ENCODE assay signal across 23 mouse cellular contexts in genomic region chr2:152259739-152260138, GRCm38 (mm10). TPM values are rescaled to one million over a fixed set of nuclear protein-coding genes. Genes with fewer than 3 reads are reported as not detected.
DNase-seq lines count a peak whose midpoint lies in the region; ATAC-seq and TF ChIP-seq lines count a peak whose summit lies in the region.
"Had no signal": no experiment of that assay in that cellular context is flagged by ENCODE, and none has a peak within 500 bp of the region (broad histone marks: within the 10 kb centered on the region; RNA-seq: fewer than 3 reads in every experiment).

No protein-coding gene starts in this region.

- WGBS in liver, postnatal 0 days (ENCODE audit: insufficient replicate concordance): 52% methylated on average over 1 of the region's 1 CpGs

- H3K36me3 ChIP-seq in liver, postnatal 0 days (replicated peaks; ENCODE audit: insufficient read depth, low read length): peaks cover 66% of the 10 kb centered on the region
- peaks cover 75% of the 10 kb centered on the region for H3K36me3 ChIP-seq in ES-Bruce4 (ENCODE audit: control insufficient read depth, insufficient read depth, low read length, poor library complexity, severe bottlenecking)

- TF ChIP-seq CTCF in liver, postnatal 0 days (IDR thresholded peaks at IDR 0.05; ENCODE audit: low read depth): no peak
- no peak for TF ChIP-seq CTCF in ES-Bruce4 (IDR thresholded peaks at IDR 0.05; ENCODE audit: low read depth, low read length)

- H3K4me3 ChIP-seq in liver, postnatal 0 days (ENCODE audit: low read depth, low read length): no peak overlapping the region
- no peak overlapping the region for H3K4me3 ChIP-seq in ES-Bruce4 (ENCODE audit: low read depth, low read length)

- no peaks in the 10 kb centered on the region for H3K4me1 ChIP-seq in liver, postnatal 0 days (ENCODE audit: insufficient read depth)
- H3K4me1 ChIP-seq in ES-Bruce4 (ENCODE audit: control insufficient read depth, insufficient read depth, low read length): no peaks in the 10 kb centered on the region

- H3K27ac ChIP-seq in liver, postnatal 0 days (ENCODE audit: low read depth): peak overlapping the region; percentile 48
- peak overlapping the region; percentile 49; the same call in 1 of the 2 replicates for H3K27ac ChIP-seq in ES-Bruce4 (ENCODE audit: insufficient read depth, low read length)

- H3K4me2 ChIP-seq in liver, postnatal 0 days (ENCODE audit: low read depth, low read length): no peak overlapping the region

- H3K9ac ChIP-seq in liver, postnatal 0 days (replicated peaks): no peak overlapping the region
- H3K9ac ChIP-seq in ES-Bruce4 (ENCODE audit: low read depth, poor library complexity, severe bottlenecking): no peak overlapping the region

- ATAC-seq in liver, postnatal 0 days: peak; percentile 89
- ATAC-seq: activated CD4-positive, CD25-positive, alpha-beta regulatory T cell, adult 4 months; CD4-positive, CD25-positive, alpha-beta regulatory T cell, adult 4 months; Patski had no signal

- no peak for TF ChIP-seq POLR2A in ES-Bruce4 (IDR thresholded peaks at IDR 0.05; ENCODE audit: insufficient read depth, low read length)

- H3K27me3 ChIP-seq in liver, postnatal 0 days (ENCODE audit: insufficient read depth, low read length): no peaks in the 10 kb centered on the region
- H3K27me3 ChIP-seq in ES-Bruce4 (ENCODE audit: control insufficient read depth, insufficient read depth, low read length, poor library complexity, severe bottlenecking): no peaks in the 10 kb centered on the region
- H3K27me3 ChIP-seq: CH12.LX, Patski had no signal

- no peak for TF ChIP-seq EP300 in liver, postnatal 0 days (IDR thresholded peaks at IDR 0.05; ENCODE audit: low read depth)
- TF ChIP-seq EP300 in ES-Bruce4 (IDR thresholded peaks at IDR 0.05; ENCODE audit: insufficient read depth, low read depth, low read length): no peak

- no peaks in the 10 kb centered on the region for H3K9me3 ChIP-seq in liver, postnatal 0 days (ENCODE audit: low read length)
- H3K9me3 ChIP-seq in ES-Bruce4 (replicated peaks; ENCODE audit: control insufficient read depth, insufficient read depth, low read length, poor library complexity, severe bottlenecking): no peaks in the 10 kb centered on the region
- H3K9me3 ChIP-seq: G1E had no signal

- DNase-seq in liver, postnatal 0 days: no peak
- DNase-seq in liver: no peak
- peak; percentile 71 for DNase-seq in fat pad, adult 2 months (ENCODE audit: extremely low read depth, low read depth, low spot score)
- DNase-seq in gonadal fat pad, adult 2 months (ENCODE audit: low read depth): peak; percentile 69
- no peak for DNase-seq in adrenal gland, adult 2 months
- no peak for DNase-seq in gastrocnemius, postnatal 10 days
- no peak for DNase-seq in cerebellum, postnatal 4 days (ENCODE audit: low spot score in 2 of 2)
- DNase-seq: adrenal gland, adult 8-10 months; adrenal gland, postnatal 10 days; adrenal gland, postnatal 14 days; adrenal gland, postnatal 25 days; adrenal gland, postnatal 36 days; B cell, adult 2 months; cerebellum, adult 11 months; cerebellum, adult 11-12 months; cerebellum, adult 18-20 months; cerebellum, adult 2 months had no signal

RNA-seq across cellular contexts. Expression of gene Csnk2a1, which starts 33.1 kb away (rescaled TPM):
- 40.5 and 43.1 TPM in 2 replicates for polyA plus RNA-seq in liver, postnatal 0 days (2015; fragmentation: Nextera tagmentation; extraction: Ambion mirVana)
- 258 and 280 TPM in 2 replicates for polyA plus RNA-seq in ES-Bruce4 (2011; ENCODE audit: insufficient read depth, insufficient read length, low read depth, missing spikeins)
- polyA plus RNA-seq in gonadal fat pad, adult 2 months (2012; rRNA removed): 26.7 and 29.6 TPM in 2 replicates
- 10 to 100 TPM; 91.7 to 93.7 TPM for total RNA-seq in adrenal gland, adult 2 months (2021)
- polyA plus RNA-seq in adrenal gland, adult 2 months (2012; rRNA removed): 8.4 and 10.6 TPM in 2 replicates
- 10 to 100 TPM; 77.9 to 80.9 TPM for total RNA-seq in gastrocnemius, postnatal 10 days (2021)

RNA-seq across cellular contexts. Expression of gene Tbc1d20, which starts 33.9 kb away (rescaled TPM):
- polyA plus RNA-seq in liver, postnatal 0 days (2015; fragmentation: Nextera tagmentation; extraction: Ambion mirVana): 7.8 and 8.3 TPM in 2 replicates
- 27.7 and 32.3 TPM in 2 replicates for polyA plus RNA-seq in ES-Bruce4 (2011; ENCODE audit: insufficient read depth, insufficient read length, low read depth, missing spikeins)
- 82.0 and 93.5 TPM in 2 replicates for polyA plus RNA-seq in gonadal fat pad, adult 2 months (2012; rRNA removed)
- total RNA-seq in adrenal gland, adult 2 months (2021): 100 to 1,000 TPM; 121 to 162 TPM
- polyA plus RNA-seq in adrenal gland, adult 2 months (2012; rRNA removed): 63.3 and 69.8 TPM in 2 replicates
- 10 to 100 TPM; 36.9 to 41.9 TPM for total RNA-seq in gastrocnemius, postnatal 10 days (2021)

Comparison
In these comparisons a context has a peak if more than half of its experiments do, and no peak if none do; other contexts are left out.
1. DNase-seq: peak in fat pad, adult 2 months (single experiment) and gonadal fat pad, adult 2 months (single experiment); none in liver, postnatal 0 days (single experiment), liver (single experiment), adrenal gland, adult 2 months (single experiment), gastrocnemius, postnatal 10 days (single experiment) and cerebellum, postnatal 4 days (0 of 2).